Mouse (Mus musculus) embryonic facial prominence, embryonic 13.5 days (tissue): ENCODE measurements around the gene Cd68. TPM values are rescaled to one million over a fixed set of nuclear protein-coding genes. Genes with fewer than 3 reads are reported as not detected.
"Not testable (repeated sequence)": the region's sequence is repeated elsewhere in the genome, so short reads cannot be mapped to it uniquely, and the experiment has no call there.

Source experiments
- ATAC-seq: fragments of 200-750 bp; cut with Nextera tagmentation; 2 replicates; pipeline ENCODE4 v1.8.0; 2017; ENCODE audit warnings: low read depth; ENCODE audit not compliant: insufficient number of reproducible peaks, insufficient read depth, low FRiP score, low TSS enrichment
- H3K27ac ChIP-seq: fragments of 300-500 bp; sonication (generic); 2 replicates; pipeline ENCODE4 v1.5.1; 2015; ENCODE audit warnings: moderate library complexity, mild to moderate bottlenecking, inconsistent platforms
- H3K27me3 ChIP-seq: fragments of 300-500 bp; sonication (generic); 2 replicates; pipeline ENCODE4 v1.6.1; 2015; ENCODE audit warnings: mild to moderate bottlenecking, inconsistent platforms
- H3K36me3 ChIP-seq: fragments of 300-500 bp; sonication (generic); 2 replicates; pipeline ENCODE4 v1.6.1; 2015; ENCODE audit warnings: mild to moderate bottlenecking, inconsistent platforms
- H3K4me1 ChIP-seq: fragments of 300-500 bp; sonication (generic); 2 replicates; pipeline ENCODE4 v1.6.1; 2015; ENCODE audit warnings: inconsistent platforms
- H3K4me2 ChIP-seq: fragments of 300-500 bp; sonication (generic); 2 replicates; pipeline ENCODE4 v1.6.1; 2015; ENCODE audit warnings: moderate library complexity, mild to moderate bottlenecking, inconsistent platforms
- H3K4me3 ChIP-seq: fragments of 300-500 bp; sonication (generic); 2 replicates; pipeline ENCODE4 v1.5.1; 2015; ENCODE audit warnings: mild to moderate bottlenecking, inconsistent platforms
- H3K9ac ChIP-seq: fragments of 300-500 bp; sonication (generic); 2 replicates; pipeline ENCODE4 v1.6.1; 2015; ENCODE audit warnings: mild to moderate bottlenecking, inconsistent platforms
- H3K9me3 ChIP-seq: fragments of 300-500 bp; sonication (generic); 2 replicates; pipeline ENCODE4 v1.6.1; 2016; ENCODE audit warnings: inconsistent platforms
- WGBS: fragments of 180-500 bp; shearing (Covaris S2); methylation state at CpG from one replicate; pipeline ENCODE4 v1.1.7; 2015; ENCODE audit warnings: mixed read lengths; 5-methylcytosine and 5-hydroxymethylcytosine counted together
- polyA plus RNA-seq: library from polyadenylated mRNA; unstranded; fragments of >200 nt; fragmentation: Nextera tagmentation; extraction: Ambion mirVana; gene quantifications from 2 replicates; pipeline ENCODE4 v1.2.1, GENCODE M21; 2015

The Cd68 gene
- polyA plus RNA-seq, 1 experiment from 2014 or later = 11.9 TPM

DNA sequence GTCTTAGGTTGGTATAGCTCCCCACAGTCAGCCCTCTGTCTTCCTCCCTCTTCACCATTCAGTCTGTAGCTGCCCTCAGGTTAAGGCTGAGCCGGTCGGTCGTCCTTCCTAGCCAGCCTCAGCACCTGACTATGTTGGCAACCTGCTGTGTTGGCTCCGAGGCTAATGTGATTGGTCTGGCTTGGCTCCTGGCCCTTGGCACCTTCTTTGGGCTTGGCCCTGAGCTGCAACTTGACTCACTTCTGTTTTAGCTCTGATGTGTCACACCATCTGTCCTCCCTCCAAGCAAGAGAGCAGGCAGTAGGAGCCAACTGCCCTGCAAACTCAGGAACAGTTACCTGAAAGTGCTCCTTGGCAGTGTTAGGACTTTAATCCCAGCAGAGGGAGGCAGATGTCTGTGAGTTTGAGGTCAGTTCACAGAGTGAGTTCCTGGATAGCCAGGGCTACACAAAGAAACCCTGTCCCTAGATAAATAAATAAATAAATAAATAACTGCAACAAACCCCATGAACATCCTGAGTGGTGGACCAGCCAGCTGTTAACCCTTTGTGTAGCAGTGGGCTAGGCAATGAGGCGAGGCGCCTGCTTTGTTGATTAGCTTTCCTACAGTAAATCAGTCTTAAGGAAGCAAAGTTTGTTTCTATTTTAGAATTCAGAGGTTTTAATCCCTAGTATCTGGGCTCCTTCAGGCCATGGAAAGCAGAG lies 41.0 kb upstream of the Cd68 start:
- Histone ChIP-seq H3K4me2 (no peak overlapping the region), H3K9me3 (no peaks in the 10 kb centered on the region), H3K27ac (no peak overlapping the region), H3K36me3 (no peaks in the 10 kb centered on the region), H3K4me3 (no peak overlapping the region), H3K27me3 (no peaks in the 10 kb centered on the region), H3K9ac (no peak overlapping the region), H3K4me1 (peaks cover 15% of the 10 kb centered on the region)
- ATAC-seq = no peak
- 51% methylated on average over 6 of the region's 6 CpGs for WGBS

DNA sequence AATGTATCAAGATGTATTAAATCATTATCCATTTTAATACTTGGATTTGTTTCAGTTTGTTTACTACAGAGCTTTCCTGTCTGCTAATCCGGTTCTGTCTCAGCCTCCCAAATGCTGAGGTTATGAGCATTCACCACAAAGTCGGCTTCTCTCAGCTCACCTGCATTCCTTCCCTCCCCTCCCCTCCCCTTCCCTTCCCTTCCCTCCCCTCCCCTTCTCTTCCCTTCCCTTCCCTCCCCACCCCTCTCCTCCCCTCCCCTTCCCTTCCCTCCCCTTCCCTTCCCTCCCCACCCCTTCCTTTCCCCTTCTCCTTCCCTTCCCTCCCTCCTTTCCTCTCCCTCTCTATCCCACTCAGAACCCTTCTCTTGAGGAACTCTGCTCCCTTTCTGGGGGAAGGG lies 38.7 kb upstream of the Cd68 start:
- Histone ChIP-seq H3K9me3 (no peaks in the 10 kb centered on the region), H3K4me2 (no peak overlapping the region), H3K36me3 (no peaks in the 10 kb centered on the region), H3K4me1 (peaks cover 9% of the 10 kb centered on the region), H3K9ac (no peak overlapping the region), H3K4me3 (no peak overlapping the region), H3K27ac (no peak overlapping the region), H3K27me3 (no peaks in the 10 kb centered on the region)
- WGBS = 27% methylated on average over 2 of the region's 2 CpGs
- no peak for ATAC-seq

DNA sequence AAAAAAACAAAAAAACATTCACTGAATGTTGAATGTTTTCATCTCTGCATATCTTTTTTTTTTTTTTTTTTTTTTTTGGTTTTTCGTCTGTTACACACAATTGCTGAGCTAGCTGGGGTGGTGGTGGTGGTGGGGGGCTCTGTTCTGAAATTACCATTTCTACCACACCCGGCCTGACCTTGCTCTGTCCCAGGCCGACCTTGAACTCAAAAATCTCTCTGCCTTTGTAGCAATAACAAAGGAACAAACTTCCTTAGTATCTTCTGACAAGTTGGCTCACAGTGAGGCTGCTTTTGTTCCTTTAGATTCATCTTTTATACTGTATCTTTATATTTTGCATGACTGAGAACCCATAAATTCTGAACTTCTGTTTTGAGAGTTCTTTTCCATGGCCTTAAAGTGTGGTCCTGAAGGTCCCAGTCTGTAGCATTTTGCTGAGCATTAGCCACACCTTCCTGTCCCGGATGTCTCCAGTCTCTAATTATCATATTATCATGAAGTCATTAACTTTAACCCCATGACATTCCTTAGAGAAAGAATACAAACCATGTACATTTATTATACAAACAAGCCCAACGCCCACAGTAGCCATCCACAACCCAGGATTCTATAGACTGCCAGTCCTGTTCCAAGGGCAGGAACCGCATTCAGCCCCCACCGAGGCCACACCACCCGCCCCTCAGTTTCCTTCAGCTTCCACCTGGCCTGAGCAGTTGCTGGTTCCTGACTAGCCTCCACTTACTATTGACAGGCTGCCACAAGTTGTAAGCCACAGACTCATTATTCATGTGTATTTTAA lies 38.1 kb upstream of the Cd68 start:
- Histone ChIP-seq H3K9ac (no peak overlapping the region), H3K27me3 (no peaks in the 10 kb centered on the region), H3K4me3 (no peak overlapping the region), H3K4me2 (no peak overlapping the region), H3K27ac (no peak overlapping the region), H3K4me1 (peaks cover 3% of the 10 kb centered on the region), H3K36me3 (no peaks in the 10 kb centered on the region), H3K9me3 (no peaks in the 10 kb centered on the region)
- no peak for ATAC-seq
- WGBS = 54% methylated on average over 8 of the region's 8 CpGs

DNA sequence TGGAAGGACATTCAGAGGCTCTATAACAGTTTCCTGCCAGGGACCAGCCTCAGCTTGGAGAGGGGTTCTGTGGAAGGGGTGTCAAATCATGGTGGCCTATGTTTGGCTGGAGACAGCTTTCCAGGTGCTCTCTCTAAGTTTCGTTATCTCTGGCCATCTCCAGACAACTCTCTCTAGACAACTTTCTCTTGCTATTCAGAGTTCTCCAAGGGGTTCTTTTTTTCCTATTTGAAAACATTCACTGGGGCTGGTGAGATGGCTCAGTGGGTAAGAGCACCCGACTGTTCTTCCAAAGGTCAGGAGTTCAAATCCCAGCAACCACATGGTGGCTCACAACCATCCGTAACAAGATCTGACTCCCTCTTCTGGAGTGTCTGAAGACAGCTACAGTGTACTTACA lies 37.4 kb upstream of the Cd68 start:
- 62% methylated on average over 2 of the region's 3 CpGs for WGBS
- H3K9me3 ChIP-seq, H3K4me1 ChIP-seq, H3K36me3 ChIP-seq, H3K4me3 ChIP-seq, H3K27ac ChIP-seq, ATAC-seq, H3K9ac ChIP-seq, H3K4me2 ChIP-seq, H3K27me3 ChIP-seq: not testable (repeated sequence)

DNA sequence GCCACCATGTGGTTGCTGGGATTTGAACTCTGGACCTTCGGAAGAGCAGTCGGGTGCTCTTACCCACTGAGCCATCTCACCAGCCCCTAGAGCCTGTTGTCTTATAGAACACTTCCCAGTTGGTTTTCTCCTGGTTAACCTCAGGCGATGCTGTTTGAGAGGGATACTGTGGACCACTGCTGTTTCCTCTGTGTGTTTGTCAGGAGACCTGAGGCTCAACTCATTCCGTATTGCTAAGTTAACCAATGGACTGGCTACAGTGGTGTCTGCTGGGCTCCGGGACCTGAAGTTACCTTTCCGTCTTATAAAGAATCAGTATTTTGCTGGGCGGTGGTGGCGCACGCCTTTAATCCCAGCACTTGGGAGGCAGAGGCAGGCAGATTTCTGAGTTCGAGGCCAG lies 36.9 kb upstream of the Cd68 start:
- not testable (repeated sequence) for H3K4me2 ChIP-seq
- WGBS = 93% methylated on average over 10 of the region's 10 CpGs

DNA sequence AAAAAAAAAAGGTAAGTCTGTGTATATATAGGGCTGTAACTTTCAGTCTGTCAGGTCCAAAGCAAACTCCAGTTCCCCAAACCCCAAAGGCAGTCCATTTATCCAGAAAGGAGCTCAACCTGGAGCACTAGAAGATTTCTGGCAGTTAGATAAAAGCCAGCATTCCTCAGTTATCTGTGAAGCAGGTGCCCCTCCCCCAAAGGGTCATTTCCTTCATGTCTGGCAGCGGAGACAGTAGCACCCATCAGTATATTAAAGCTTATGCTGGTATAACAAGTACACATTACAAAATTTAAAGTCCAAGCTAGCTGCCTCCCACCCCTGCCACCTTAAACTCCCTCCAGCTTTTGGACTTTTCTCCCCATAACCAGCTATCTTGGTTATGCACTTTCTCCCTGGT lies 33.6 kb upstream of the Cd68 start:
- Histone ChIP-seq H3K4me2 (no peak overlapping the region), H3K36me3 (no peaks in the 10 kb centered on the region), H3K4me1 (peaks cover 12% of the 10 kb centered on the region), H3K4me3 (no peak overlapping the region), H3K9ac (no peak overlapping the region), H3K9me3 (no peaks in the 10 kb centered on the region), H3K27me3 (no peaks in the 10 kb centered on the region), H3K27ac (no peak overlapping the region)
- WGBS = 83% methylated on average over 1 of the region's 1 CpGs
- no peak for ATAC-seq

More for the DNA sequence above, 36.9 kb upstream of the Cd68 start:
- H3K4me1 ChIP-seq, H3K27me3 ChIP-seq, H3K27ac ChIP-seq, ATAC-seq, H3K9ac ChIP-seq, H3K36me3 ChIP-seq, H3K4me3 ChIP-seq, H3K9me3 ChIP-seq: not testable (repeated sequence)

DNA sequence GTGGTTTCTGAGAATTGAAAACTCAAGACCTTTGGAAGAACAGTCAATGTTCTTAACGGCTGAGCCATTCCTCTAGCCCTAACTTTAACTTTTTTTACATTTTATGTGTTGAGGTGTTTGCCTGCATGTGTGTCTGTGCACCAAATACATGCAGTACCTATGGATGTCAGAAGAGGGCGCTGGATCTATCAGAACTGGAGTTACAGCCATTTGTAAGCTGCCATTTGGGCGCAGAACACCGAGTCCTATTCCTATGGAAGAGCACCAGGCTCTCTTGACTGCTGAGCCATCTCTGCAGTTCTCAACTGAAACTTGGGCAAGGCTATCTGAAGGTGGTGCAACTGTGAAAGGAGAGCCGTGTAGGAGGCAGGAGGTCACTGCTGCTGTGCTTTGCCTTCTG lies 32.6 kb upstream of the Cd68 start:
- Histone ChIP-seq H3K36me3 (no peaks in the 10 kb centered on the region), H3K4me2 (no peak overlapping the region), H3K9me3 (no peaks in the 10 kb centered on the region), H3K9ac (no peak overlapping the region), H3K27ac (no peak overlapping the region), H3K27me3 (no peaks in the 10 kb centered on the region), H3K4me3 (no peak overlapping the region), H3K4me1 (peaks cover 12% of the 10 kb centered on the region)
- no peak for ATAC-seq
- WGBS = 73% methylated on average over 5 of the region's 5 CpGs

DNA sequence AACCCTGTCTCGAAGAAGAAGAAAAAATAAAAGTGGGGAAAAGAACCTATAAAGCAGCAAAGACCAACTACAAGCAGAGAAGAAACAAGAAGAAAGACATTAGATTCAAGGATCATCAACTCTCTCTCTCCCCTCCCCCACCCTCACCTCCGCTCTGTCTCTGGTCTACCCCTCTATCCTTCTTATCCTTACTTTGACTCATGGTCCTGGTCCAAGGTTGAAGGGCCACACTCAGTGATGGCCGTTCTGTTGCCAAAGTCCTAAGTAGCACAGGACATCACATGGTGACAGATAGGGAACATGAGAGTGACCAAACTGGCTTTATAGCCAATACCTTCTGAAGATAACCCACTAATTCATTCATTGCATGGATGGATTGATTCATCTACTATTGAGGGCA lies 31.4 kb upstream of the Cd68 start:
- H3K27me3 ChIP-seq = no peaks in the 10 kb centered on the region
- no peak overlapping the region for H3K27ac ChIP-seq
- no peak for ATAC-seq
- H3K9me3 ChIP-seq = no peaks in the 10 kb centered on the region
- H3K4me1 ChIP-seq = peaks cover 12% of the 10 kb centered on the region
- no peak overlapping the region for H3K9ac ChIP-seq
- H3K4me2 ChIP-seq = no peak overlapping the region
- WGBS = 88% methylated on average over 3 of the region's 3 CpGs
- H3K36me3 ChIP-seq = no peaks in the 10 kb centered on the region
- H3K4me3 ChIP-seq = no peak overlapping the region

DNA sequence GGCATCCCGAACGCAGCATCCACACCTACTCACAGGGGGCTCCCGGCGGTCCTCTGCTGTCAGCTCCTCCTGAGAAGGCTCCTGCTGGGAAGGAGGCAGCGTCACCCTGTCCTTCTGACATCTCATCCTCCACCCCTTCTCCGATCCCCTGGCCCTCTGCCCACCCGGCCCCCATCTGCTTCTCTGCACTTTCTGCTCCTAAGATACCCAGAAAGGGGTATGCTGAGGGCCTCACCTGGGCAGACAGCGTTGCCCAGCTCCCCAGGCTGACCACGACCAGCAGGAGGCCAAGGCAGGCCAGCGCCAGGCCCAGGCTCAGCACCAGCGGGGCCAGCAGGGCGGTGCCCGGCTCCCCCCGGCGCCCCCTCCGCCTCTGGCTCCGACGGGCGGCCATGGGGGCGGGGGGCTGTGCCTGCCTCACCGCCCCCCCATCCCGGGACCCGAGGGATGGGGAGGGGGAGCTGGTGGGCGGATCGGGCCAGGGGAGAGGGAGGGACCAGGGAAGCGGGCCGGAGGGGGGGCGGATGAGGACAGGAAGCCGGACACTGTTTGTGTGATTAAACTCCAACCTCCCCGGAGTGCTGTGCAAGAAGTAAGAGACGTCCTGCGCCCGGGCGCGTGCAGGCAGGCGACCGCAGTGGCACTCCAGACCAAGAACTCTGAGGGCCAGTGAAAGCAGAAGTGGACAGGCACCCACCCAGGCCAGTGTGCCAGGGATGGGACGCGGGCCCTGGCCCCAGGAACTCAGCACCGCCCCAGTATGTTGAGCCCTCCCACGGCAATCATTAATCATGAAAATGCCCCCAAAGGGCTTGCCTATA lies 29.6 kb upstream of the Cd68 start, which contains the start of the genes Tnfsf12 and Tnfsfm13:
TSS of gene Tnfsf12 (minus strand) at position 489 of the 821 bp plus-strand sequence.
TSS of gene Tnfsfm13 (minus strand) at position 738 of the 821 bp plus-strand sequence.
- H3K4me3 ChIP-seq = peak within 1 kb of the TSS; percentile 56
- H3K36me3 ChIP-seq = no peaks in the 10 kb centered on the region
- H3K9ac ChIP-seq = peak within 1 kb of the TSS; percentile 83
- H3K27me3 ChIP-seq = no peaks in the 10 kb centered on the region
- peak within 1 kb of the TSS; percentile 97 for H3K4me2 ChIP-seq
- peak; percentile 49 for ATAC-seq
- 1% methylated on average over 41 of the region's 41 CpGs for WGBS
- peaks cover 12% of the 10 kb centered on the region for H3K4me1 ChIP-seq
- no peaks in the 10 kb centered on the region for H3K9me3 ChIP-seq
- H3K27ac ChIP-seq = peak within 1 kb of the TSS; percentile 82

DNA sequence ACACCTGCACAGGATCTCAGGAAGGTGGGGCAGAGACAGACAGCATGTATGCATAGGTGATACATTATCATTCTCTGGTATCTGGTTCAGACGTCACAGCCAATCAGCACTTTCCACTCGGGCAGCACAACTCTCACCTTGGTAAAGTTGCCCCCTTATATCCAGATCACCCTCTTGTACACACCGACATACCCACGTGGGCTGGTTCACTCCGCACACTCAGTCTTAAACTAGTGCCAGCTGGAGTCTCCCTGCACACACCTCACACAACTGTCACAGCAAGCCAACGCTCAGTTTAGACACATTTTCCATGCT lies 29.1 kb upstream of the Cd68 start:
- Histone ChIP-seq H3K4me3 (peak overlapping the region; percentile 56), H3K27ac (peak overlapping the region; percentile 82), H3K4me1 (peaks cover 12% of the 10 kb centered on the region), H3K4me2 (peak overlapping the region; percentile 97), H3K9me3 (no peaks in the 10 kb centered on the region), H3K27me3 (no peaks in the 10 kb centered on the region), H3K36me3 (no peaks in the 10 kb centered on the region), H3K9ac (peak overlapping the region; percentile 83)
- whole genome bisulfite sequencing = 16% methylated on average over 6 of the region's 6 CpGs
- ATAC-seq = no peak

DNA sequence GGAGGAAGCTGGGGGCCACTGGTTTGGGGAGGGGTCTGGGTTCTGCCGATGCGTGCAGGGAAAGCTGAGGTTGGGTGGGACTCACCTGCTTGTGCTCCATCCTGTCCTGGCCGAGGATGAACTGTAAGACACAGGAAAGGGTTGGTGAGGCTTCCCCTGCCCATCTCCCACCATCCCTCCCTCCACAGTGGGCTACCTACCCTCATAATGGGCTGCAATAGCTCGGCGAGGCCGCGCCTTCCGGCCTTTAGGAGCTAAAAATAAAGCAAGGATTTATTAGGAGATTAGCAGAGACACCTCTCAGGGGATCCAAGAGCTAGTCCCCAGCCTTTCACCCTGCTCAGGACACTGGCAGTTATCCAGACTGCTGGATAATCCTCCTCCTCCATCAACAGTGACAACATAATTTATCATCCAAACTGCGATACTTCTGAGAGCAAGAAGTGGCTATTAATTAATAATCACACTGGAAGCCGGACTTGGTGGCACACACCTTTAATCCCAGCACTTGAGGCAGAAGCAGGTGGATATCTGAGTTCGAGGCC lies 27.5 kb upstream of the Cd68 start:
- ATAC-seq = no peak
- no peaks in the 10 kb centered on the region for H3K36me3 ChIP-seq
- no peak overlapping the region for H3K4me2 ChIP-seq
- peaks cover 12% of the 10 kb centered on the region for H3K4me1 ChIP-seq
- H3K9me3 ChIP-seq = no peaks in the 10 kb centered on the region
- no peak overlapping the region for H3K9ac ChIP-seq
- H3K27ac ChIP-seq = no peak overlapping the region
- 59% methylated on average over 11 of the region's 11 CpGs for WGBS
- H3K27me3 ChIP-seq = no peaks in the 10 kb centered on the region
- no peak overlapping the region for H3K4me3 ChIP-seq
